Mouse (Mus musculus): ENCODE results near the gene Bmp2k. TPM values are rescaled to one million over a fixed set of nuclear protein-coding genes. Genes with fewer than 3 reads are reported as not detected.
A peak's percentile ranks its signal among the peaks of the same experiment; 100 is the strongest.

Bmp2k gene
- total RNA-seq, 1 experiment from 2014 or later = 29.1 TPM

- no peak for ATAC-seq (replicated peaks; ENCODE audit: low read depth, poor library complexity, severe bottlenecking)
Measured at GRCm38 (mm10) chr5:97088231-97088630, 90.7 kb downstream of the Bmp2k start.

DNA sequence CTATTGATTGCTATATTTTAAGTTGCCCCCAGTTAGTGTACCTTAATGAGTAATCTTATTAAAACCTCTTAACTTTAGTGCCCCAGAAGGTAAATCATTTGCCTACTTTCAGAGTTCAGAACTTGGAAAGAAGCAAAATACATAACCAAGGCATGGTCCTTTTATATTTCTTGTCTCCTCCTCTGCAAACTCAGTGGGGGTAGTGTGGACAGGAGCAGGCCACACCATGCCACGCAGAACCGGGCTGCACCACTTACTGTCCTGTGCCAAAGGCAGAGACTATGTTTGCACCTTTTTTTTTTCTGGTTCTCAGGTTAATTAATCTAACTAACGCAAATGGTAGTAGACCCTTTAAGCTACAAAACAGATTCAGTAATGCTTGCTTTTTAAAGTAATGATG is 91.9 kb downstream of the Bmp2k start:
- ATAC-seq (replicated peaks; ENCODE audit: low read depth, poor library complexity, severe bottlenecking) = no peak

- ATAC-seq (replicated peaks; ENCODE audit: low read depth, poor library complexity, severe bottlenecking) = no peak
Measured at GRCm38 (mm10) chr5:97090034-97090784, 92.7 kb downstream of the Bmp2k start.

DNA sequence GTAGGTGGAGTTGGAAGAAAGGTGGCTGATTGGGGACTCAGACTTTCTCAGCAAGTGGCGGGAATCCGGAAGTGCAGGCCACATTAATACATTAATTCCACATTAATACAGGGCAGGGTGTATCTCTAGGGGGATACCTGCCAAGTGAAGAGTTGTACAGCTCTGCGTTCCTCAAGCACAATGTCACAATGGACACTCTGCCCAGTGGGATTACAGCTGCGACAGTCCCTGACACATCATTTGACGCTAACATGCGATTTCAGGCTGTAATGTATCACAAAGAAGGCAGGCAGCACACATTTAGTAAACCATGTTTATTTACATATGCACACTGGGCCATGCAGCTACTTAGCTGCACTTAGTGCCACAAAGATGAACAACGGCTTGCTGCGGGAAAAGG is 95.5 kb downstream of the Bmp2k start:
- ATAC-seq (replicated peaks; ENCODE audit: low read depth, poor library complexity, severe bottlenecking) = no peak

DNA sequence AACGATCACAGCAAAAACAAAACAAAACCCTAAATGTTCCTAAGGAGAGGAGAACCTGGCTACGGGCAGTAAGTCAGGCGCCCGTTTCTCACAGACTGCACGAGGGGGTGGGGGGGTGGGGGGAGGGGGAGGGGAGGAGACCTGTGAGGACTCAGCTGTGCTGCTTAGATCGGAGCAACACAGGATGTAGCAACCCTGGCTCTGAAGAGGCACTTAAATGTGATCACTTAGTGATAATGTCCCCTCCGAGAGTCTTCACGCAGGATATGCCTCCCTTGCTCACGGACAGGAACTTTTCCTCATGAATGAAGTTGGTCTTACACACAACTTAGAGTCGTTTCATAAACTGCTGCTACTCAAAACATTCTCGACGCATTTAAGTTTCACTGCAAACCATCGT is 97.8 kb downstream of the Bmp2k start:
- ATAC-seq (replicated peaks; ENCODE audit: low read depth, poor library complexity, severe bottlenecking) = no peak

DNA sequence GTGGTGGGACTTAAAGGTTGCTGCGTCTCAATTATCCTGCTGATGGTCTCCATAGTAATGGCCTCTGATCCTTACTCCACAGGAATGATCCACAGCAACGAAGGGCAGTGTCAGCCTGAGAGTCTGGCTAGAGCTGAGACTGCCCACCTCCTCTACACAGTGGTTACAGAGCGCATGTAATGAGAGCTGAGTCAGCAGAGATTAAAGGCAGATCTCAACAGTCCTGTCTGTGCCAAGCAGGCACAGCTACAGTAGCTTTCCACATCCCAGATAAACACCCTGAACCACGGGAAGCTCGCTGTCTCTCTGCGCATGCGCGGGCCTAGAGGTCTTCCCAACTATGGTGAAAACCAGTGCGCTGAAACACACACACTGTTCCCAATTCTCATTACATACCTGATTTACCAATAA is 100.1 kb downstream of the Bmp2k start:
- ATAC-seq (replicated peaks; ENCODE audit: low read depth, poor library complexity, severe bottlenecking) = 0 out of 2 replicates have a peak, but pooled peaks have one; percentile 15

- ATAC-seq (replicated peaks; ENCODE audit: low read depth, poor library complexity, severe bottlenecking) = no peak
Measured at GRCm38 (mm10) chr5:97099954-97100353, 102.5 kb downstream of the Bmp2k start.

DNA sequence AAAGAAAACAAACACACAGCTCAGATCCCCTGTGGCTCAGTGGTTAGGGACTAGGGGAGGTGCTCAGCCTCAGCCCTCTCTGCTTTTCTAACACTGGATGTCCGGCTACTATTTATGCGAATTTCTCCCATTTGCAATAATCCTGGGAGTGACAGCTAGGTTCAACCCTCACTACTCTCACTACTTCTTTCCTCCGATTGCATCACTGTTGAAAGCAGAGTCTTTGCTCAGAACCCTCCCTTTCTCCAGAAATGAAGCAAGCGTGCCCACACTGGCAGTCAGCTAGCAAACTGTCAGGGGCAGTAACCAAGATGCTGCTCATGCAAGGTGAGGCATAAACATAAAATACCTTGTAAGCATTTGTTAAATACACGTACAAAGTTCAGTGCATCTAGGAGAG is 110.8 kb downstream of the Bmp2k start:
- ATAC-seq (replicated peaks; ENCODE audit: low read depth, poor library complexity, severe bottlenecking) = no peak

- ATAC-seq (replicated peaks; ENCODE audit: low read depth, poor library complexity, severe bottlenecking) = no peak
Measured at GRCm38 (mm10) chr5:97110133-97110532, 112.6 kb downstream of the Bmp2k start.

- ATAC-seq (replicated peaks; ENCODE audit: low read depth, poor library complexity, severe bottlenecking) = no peak
Measured at GRCm38 (mm10) chr5:97110697-97111096, 113.2 kb downstream of the Bmp2k start.

DNA sequence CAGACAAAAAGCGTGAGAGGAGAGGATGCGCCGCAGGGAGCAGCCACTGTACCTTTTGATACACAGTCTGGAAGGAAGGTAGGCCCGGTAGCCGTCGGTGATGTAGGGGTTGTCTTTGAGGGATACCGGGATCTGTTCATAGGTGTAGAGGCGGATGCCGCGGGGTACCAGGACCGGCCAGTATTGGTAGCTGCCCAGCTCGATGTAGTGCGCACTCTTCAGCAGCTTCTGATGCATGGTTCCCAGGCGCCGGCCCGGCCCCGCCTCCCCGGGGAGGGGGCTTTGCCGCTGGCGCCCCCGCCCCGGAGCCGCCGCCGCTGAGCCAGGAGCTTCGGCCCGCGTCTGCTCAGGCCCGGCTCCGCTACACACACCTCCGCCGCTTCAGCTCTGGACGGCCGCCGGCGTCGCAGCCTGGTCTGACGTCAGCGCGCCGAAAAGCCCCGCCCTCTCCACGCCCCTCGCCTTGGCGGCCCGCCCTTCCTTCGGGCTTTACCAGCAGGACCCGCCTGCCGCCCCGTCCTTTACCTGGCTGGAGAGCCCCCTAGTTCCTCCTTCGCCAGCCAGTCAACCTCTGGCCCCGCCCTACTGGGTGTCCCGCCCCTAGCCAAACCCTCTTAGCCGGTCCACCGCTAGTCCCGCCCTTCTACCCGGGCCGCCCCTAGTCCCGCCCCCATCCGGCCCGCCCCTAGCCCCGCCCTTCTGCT is 113.9 kb downstream of the Bmp2k start, which contains the start of gene Paqr3:
Paqr3 (minus strand) TSS at position 390 of the 704 bp plus-strand sequence.
- ATAC-seq (replicated peaks; ENCODE audit: low read depth, poor library complexity, severe bottlenecking) = peak; percentile 99

- ATAC-seq (replicated peaks; ENCODE audit: low read depth, poor library complexity, severe bottlenecking) = no peak
Measured at GRCm38 (mm10) chr5:97124977-97125376, 127.5 kb downstream of the Bmp2k start.

DNA sequence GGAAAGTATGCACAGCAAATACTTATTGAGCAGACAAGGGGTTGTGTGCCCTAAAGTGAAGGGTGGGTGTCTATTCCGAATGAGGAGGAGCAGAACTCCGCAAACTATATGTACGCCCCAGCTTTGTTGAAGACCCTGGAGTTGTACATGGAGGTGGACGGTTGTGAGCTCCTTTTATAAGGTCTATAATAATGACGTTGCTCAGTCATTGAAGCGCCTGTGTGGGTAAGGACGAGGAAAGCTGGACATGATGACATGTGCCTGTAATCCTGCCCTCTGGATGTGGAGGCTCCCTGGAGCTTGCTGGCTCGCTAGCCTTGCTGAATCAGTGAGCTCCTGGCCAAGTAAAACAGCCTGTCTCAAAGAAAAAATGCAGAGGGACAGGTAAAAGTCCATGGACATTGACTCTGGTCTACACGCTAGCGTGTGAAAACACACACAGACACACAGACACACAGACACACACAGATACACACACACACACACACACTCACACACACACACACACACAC is 128.0 kb downstream of the Bmp2k start:
- 0 out of 2 replicates have a peak, but pooled peaks have one; percentile 3 for ATAC-seq (replicated peaks; ENCODE audit: low read depth, poor library complexity, severe bottlenecking)

- peak; percentile 76 for ATAC-seq (replicated peaks; ENCODE audit: low read depth, poor library complexity, severe bottlenecking)
Measured at GRCm38 (mm10) chr5:97126005-97126404, 128.5 kb downstream of the Bmp2k start.

GRCm38 (mm10) chr5:97127284-97127683 is 129.8 kb downstream of the Bmp2k start:
- no peak for ATAC-seq (replicated peaks; ENCODE audit: low read depth, poor library complexity, severe bottlenecking)

- peak; percentile 87 for ATAC-seq (replicated peaks; ENCODE audit: low read depth, poor library complexity, severe bottlenecking)
Measured at GRCm38 (mm10) chr5:97128242-97129226, 131.0 kb downstream of the Bmp2k start.

GRCm38 (mm10) chr5:97129589-97129988 is 132.1 kb downstream of the Bmp2k start:
- no peak for ATAC-seq (replicated peaks; ENCODE audit: low read depth, poor library complexity, severe bottlenecking)

DNA sequence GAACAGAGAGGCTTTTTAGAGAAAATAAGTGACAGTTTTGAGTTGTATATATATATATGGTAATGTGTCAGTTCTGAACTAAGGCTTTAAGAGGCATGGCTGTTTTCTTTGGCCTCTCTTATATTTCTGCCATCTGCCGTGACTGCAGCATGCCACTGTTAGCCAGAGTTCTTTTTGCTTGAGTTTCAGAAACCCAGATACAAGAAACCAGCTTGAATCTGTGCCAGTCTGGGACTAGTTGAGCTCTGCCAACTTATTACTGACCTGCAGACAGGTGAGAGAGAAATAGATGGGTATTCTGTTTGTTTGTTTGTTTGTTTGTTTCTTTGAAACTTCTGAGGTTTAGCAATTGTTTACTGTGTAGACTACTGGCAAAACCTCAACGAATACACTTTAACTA is 137.8 kb downstream of the Bmp2k start:
- ATAC-seq (replicated peaks; ENCODE audit: low read depth, poor library complexity, severe bottlenecking) = no peak
